Mouse (Mus musculus): ENCODE data around the gene Erich4. TPM values are rescaled to one million over a fixed set of nuclear protein-coding genes. Genes with fewer than 3 reads are reported as not detected.

Gene Erich4
- total and polyA plus RNA-seq, 2 experiments from 2014 or later = 0.12 TPM; not detected in 1

DNA sequence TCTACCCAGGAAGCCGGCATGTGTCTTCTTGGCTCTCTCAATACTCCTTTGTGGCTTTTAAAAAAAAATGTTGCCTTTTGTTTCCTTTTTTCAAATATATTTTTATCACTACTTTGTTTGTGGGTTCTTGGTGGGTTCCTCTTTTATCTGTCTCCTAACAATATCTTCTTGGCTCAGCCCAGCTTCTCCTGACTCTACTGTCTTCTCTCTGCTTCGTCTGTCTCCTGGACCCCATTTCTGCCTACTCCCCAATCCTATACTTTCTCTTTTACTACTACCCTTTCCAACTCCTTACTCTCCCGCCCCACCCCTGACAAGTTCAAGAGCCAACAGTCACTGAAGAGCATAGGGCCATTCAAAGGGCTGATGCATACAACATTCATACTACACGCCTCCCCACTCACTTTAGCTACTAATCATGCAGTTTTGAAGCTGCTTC, 9.0 kb downstream of the Erich4 start:
- Histone ChIP-seq H3K4me3 (ENCODE audit: low read depth, low read length) (no peak overlapping the region), H3K27ac (ENCODE audit: low read depth) (no peak overlapping the region), H3K9me3 (replicated peaks; ENCODE audit: control insufficient read depth, low read length) (no peaks in the 10 kb centered on the region), H3K36me3 (replicated peaks; ENCODE audit: control insufficient read depth, insufficient read depth, low read length) (no peaks in the 10 kb centered on the region), H3K4me2 (ENCODE audit: low read depth, low read length) (no peak overlapping the region), H3K9ac (replicated peaks; ENCODE audit: low read depth, low read length) (no peak overlapping the region), H3K4me1 (ENCODE audit: control insufficient read depth, insufficient read depth) (no peaks in the 10 kb centered on the region), H3K27me3 (ENCODE audit: control insufficient read depth, insufficient read depth, low read length) (no peaks in the 10 kb centered on the region)
- WGBS = 59% methylated on average over 4 of the region's 4 CpGs
- DNase-seq (ENCODE audit: low spot score) (no peak), ATAC-seq (ENCODE audit: insufficient read depth, low read depth) (no peak)
- TF ChIP-seq EP300 (IDR thresholded peaks at IDR 0.05; ENCODE audit: low read depth) (no peak), CTCF (IDR thresholded peaks at IDR 0.05; ENCODE audit: low read depth) (no peak)

DNA sequence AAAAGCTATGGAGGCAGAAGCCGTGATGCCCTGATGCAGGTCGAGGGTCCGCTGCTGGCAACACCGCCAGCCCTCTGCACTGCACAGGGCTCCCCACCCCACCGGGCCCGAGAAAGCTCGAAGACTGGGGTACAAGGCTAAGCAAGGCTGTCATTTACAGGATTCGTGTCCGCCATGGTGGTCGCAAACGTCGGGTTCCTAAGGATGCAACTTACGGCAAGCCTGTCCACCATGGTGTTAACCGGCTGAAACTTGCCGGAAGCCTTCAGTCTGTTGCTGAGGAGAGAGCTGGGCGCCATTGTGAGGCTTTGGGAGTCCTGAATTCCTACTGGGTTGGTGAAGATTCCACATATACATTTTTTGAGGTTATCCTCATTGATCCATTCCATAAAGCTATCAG, 14.3 kb downstream of the Erich4 start:
- TF ChIP-seq CTCF (IDR thresholded peaks at IDR 0.05; ENCODE audit: low read depth) (no peak), EP300 (IDR thresholded peaks at IDR 0.05; ENCODE audit: low read depth) (no peak)
- H3K9ac ChIP-seq (replicated peaks; ENCODE audit: low read depth, low read length) = no peak overlapping the region
- ATAC-seq (ENCODE audit: insufficient read depth, low read depth) (no peak), DNase-seq (ENCODE audit: low spot score) (no peak)
- no peaks in the 10 kb centered on the region for H3K9me3 ChIP-seq (replicated peaks; ENCODE audit: control insufficient read depth, low read length)
- H3K27me3 ChIP-seq (ENCODE audit: control insufficient read depth, insufficient read depth, low read length) = no peaks in the 10 kb centered on the region
- no peak overlapping the region for H3K27ac ChIP-seq (ENCODE audit: low read depth)
- no peaks in the 10 kb centered on the region for H3K36me3 ChIP-seq (replicated peaks; ENCODE audit: control insufficient read depth, insufficient read depth, low read length)
- H3K4me3 ChIP-seq (ENCODE audit: low read depth, low read length) = no peak overlapping the region
- H3K4me2 ChIP-seq (ENCODE audit: low read depth, low read length) = no peak overlapping the region
- H3K4me1 ChIP-seq (ENCODE audit: control insufficient read depth, insufficient read depth) = no peaks in the 10 kb centered on the region
- WGBS = 78% methylated on average over 16 of the region's 16 CpGs

DNA sequence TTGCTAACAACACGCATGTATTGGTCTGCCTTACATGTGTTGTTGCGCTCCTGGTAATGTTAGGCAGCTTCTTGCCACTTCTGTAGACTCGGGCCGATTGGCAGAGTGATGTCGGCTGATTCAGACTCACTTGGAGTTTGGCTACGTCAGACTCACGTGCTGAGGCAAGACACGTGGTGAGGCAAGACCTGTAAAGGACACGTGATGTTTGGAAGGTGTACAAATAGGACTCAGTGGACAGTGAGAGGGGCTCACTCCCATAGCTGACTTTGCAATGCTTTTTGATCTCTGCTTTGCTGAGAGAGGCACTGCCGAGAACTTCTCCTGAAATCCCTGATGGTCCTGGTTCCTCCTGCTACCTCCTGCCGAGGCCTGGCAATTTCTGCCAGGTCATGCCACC, 15.0 kb downstream of the Erich4 start:
- Histone ChIP-seq H3K9me3 (replicated peaks; ENCODE audit: control insufficient read depth, low read length) (no peaks in the 10 kb centered on the region), H3K4me2 (ENCODE audit: low read depth, low read length) (no peak overlapping the region), H3K27ac (ENCODE audit: low read depth) (no peak overlapping the region), H3K27me3 (ENCODE audit: control insufficient read depth, insufficient read depth, low read length) (no peaks in the 10 kb centered on the region), H3K4me1 (ENCODE audit: control insufficient read depth, insufficient read depth) (no peaks in the 10 kb centered on the region), H3K9ac (replicated peaks; ENCODE audit: low read depth, low read length) (no peak overlapping the region), H3K36me3 (replicated peaks; ENCODE audit: control insufficient read depth, insufficient read depth, low read length) (no peaks in the 10 kb centered on the region), H3K4me3 (ENCODE audit: low read depth, low read length) (no peak overlapping the region)
- ATAC-seq (ENCODE audit: insufficient read depth, low read depth) (no peak), DNase-seq (ENCODE audit: low spot score) (no peak)
- TF ChIP-seq CTCF (IDR thresholded peaks at IDR 0.05; ENCODE audit: low read depth) (no peak), EP300 (IDR thresholded peaks at IDR 0.05; ENCODE audit: low read depth) (no peak)
- WGBS = 73% methylated on average over 11 of the region's 11 CpGs

DNA sequence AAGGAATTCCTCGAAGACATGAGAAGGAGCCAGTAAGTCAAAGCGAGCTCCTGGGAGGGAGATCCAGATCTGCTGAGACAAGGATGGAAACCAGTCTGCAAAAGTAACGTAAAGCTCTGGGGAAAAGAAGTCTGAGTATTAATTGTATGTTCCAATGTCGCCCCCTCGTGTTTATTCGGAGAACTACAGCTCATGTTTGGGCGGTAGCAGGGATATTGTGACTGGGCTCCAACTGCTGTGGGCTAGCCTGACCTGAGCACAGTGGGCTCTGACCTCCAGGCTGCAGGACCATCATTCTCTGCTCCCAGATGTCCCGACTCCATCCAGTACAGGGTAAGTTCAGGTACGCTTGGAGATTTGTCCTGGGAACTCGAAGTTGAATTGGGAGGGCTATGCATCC, 16.0 kb downstream of the Erich4 start:
- Histone ChIP-seq H3K36me3 (replicated peaks; ENCODE audit: control insufficient read depth, insufficient read depth, low read length) (no peaks in the 10 kb centered on the region), H3K9me3 (replicated peaks; ENCODE audit: control insufficient read depth, low read length) (no peaks in the 10 kb centered on the region), H3K4me1 (ENCODE audit: control insufficient read depth, insufficient read depth) (no peaks in the 10 kb centered on the region), H3K27me3 (ENCODE audit: control insufficient read depth, insufficient read depth, low read length) (no peaks in the 10 kb centered on the region), H3K27ac (ENCODE audit: low read depth) (no peak overlapping the region), H3K9ac (replicated peaks; ENCODE audit: low read depth, low read length) (no peak overlapping the region), H3K4me3 (ENCODE audit: low read depth, low read length) (no peak overlapping the region), H3K4me2 (ENCODE audit: low read depth, low read length) (no peak overlapping the region)
- WGBS = 7% methylated on average over 10 of the region's 10 CpGs
- ATAC-seq (ENCODE audit: insufficient read depth, low read depth) (no peak), DNase-seq (ENCODE audit: low spot score) (peak; percentile 52)
- TF ChIP-seq EP300 (IDR thresholded peaks at IDR 0.05; ENCODE audit: low read depth) (no peak), CTCF (IDR thresholded peaks at IDR 0.05; ENCODE audit: low read depth) (peak; percentile 74)

DNA sequence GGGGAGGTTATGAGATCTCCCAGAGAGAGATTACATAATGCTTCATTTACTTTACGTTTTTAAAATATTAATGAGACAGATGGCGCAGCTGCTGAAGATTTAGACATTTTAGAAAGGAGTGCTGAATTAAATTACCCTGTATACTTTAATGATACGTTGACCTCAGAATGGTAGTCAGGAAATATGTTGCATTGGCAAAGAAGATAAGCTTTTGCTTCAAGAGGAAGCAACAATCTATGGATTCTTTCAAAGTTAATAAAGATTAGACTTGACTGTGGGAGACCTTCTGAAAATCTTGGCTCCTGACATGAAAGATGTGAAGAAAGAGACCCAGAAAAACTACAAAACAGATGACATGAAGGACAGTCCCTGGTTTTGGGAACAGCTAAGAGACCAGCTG, 21.8 kb downstream of the Erich4 start:
- DNase-seq (ENCODE audit: low spot score) (no peak), ATAC-seq (ENCODE audit: insufficient read depth, low read depth) (no peak)
- no peaks in the 10 kb centered on the region for H3K9me3 ChIP-seq (replicated peaks; ENCODE audit: control insufficient read depth, low read length)
- H3K36me3 ChIP-seq (replicated peaks; ENCODE audit: control insufficient read depth, insufficient read depth, low read length) = no peaks in the 10 kb centered on the region
- H3K27me3 ChIP-seq (ENCODE audit: control insufficient read depth, insufficient read depth, low read length) = no peaks in the 10 kb centered on the region
- 73% methylated on average over 3 of the region's 3 CpGs for WGBS
- H3K27ac ChIP-seq (ENCODE audit: low read depth) = no peak overlapping the region
- no peak overlapping the region for H3K4me3 ChIP-seq (ENCODE audit: low read depth, low read length)
- no peak overlapping the region for H3K9ac ChIP-seq (replicated peaks; ENCODE audit: low read depth, low read length)
- H3K4me1 ChIP-seq (ENCODE audit: control insufficient read depth, insufficient read depth) = no peaks in the 10 kb centered on the region
- no peak for TF ChIP-seq CTCF (IDR thresholded peaks at IDR 0.05; ENCODE audit: low read depth)
- TF ChIP-seq EP300 (IDR thresholded peaks at IDR 0.05; ENCODE audit: low read depth) = no peak
- H3K4me2 ChIP-seq (ENCODE audit: low read depth, low read length) = no peak overlapping the region

DNA sequence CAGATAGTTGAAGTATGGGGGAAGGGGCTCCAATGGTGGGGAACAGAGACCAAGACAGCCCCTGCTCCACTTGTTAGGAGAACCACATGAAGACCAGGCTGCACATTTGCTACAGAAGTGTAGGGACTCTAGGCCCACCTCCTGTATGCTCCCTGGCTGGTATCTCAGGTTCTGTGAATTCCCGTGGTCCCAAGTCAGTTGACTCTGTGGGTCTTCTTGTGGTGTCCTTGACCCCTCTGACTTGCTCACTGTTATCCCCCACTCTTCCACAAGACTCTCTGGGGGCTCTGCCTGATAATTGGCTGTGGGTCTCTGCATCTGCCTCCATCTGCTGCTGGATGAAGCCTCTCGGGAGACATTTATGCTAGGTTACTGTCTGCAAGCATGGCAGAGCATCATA, 24.5 kb downstream of the Erich4 start:
- WGBS = 83% methylated on average over 2 of the region's 2 CpGs
- no peak overlapping the region for H3K4me2 ChIP-seq (ENCODE audit: low read depth, low read length)
- H3K4me3 ChIP-seq (ENCODE audit: low read depth, low read length) = no peak overlapping the region
- no peaks in the 10 kb centered on the region for H3K4me1 ChIP-seq (ENCODE audit: control insufficient read depth, insufficient read depth)
- no peaks in the 10 kb centered on the region for H3K36me3 ChIP-seq (replicated peaks; ENCODE audit: control insufficient read depth, insufficient read depth, low read length)
- no peak overlapping the region for H3K9ac ChIP-seq (replicated peaks; ENCODE audit: low read depth, low read length)
- H3K27me3 ChIP-seq (ENCODE audit: control insufficient read depth, insufficient read depth, low read length) = no peaks in the 10 kb centered on the region
- ATAC-seq (ENCODE audit: insufficient read depth, low read depth) = no peak
- no peak overlapping the region for H3K27ac ChIP-seq (ENCODE audit: low read depth)
- DNase-seq (ENCODE audit: low spot score) = no peak
- no peak for TF ChIP-seq CTCF (IDR thresholded peaks at IDR 0.05; ENCODE audit: low read depth)
- no peak for TF ChIP-seq EP300 (IDR thresholded peaks at IDR 0.05; ENCODE audit: low read depth)
- H3K9me3 ChIP-seq (replicated peaks; ENCODE audit: control insufficient read depth, low read length) = no peaks in the 10 kb centered on the region

Data from heart, postnatal 0 days (tissue).